Mouse (Mus musculus): ENCODE measurements around the gene ccdc198.

DNA sequence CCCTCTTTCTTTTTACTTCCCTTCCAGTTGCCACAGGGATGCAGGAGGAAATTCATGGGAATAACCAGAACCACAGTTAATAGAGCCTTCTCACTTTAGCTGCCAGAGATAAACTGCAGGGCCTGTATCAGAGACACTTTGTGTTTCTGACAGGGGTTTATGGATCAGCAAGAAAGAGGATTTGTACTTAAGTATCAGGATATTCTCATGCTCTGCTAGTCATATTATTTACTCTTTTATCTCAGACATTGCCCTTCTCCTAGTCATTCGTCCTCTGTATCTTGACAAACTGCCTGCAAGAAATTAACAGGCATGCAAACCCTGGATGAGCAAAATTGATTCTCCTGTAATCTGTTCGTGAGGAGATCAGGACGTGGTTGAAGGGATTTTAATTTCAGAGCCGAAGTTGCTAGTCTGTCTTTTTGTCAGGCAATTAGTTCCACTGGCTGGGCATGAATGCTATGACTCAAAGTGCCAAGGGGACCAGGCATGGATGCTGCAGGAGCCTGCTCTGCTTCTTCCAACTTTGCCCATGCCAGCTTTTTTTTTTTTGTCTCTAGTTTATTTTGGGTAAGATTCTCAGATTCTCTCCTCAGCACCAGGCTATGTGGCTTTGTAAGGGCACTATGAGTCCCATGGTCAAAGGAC, 48.7 kb upstream of the ccdc198 start:
- no peak for TF ChIP-seq CTCF (IDR thresholded peaks at IDR 0.05; ENCODE audit: low read depth)
- no peak for TF ChIP-seq EP300 (IDR thresholded peaks at IDR 0.05; ENCODE audit: low read depth)

Measured in liver, postnatal 0 days (tissue).